Mouse (Mus musculus): ENCODE measurements at regions not wholly inside any gene's neighbourhood (a gene's known extent, or its start where the extent isn't known, plus 50 kb on each side); places are given as distances from the start of the nearest gene placed in this dataset.

GRCm38 (mm10) chr5:83533901-83534300 is 178.9 kb upstream of the Tecrl start:
- no peak for DNase-seq

- DNase-seq: no peak
These were observed 163.7 kb upstream of the Tecrl start for GRCm38 (mm10) chr5:83518661-83519060.

- DNase-seq: no peak
These were observed 129.1 kb upstream of the Tecrl start for GRCm38 (mm10) chr5:83484135-83484534.

GRCm38 (mm10) chr5:83440259-83440658 is 85.3 kb upstream of the Tecrl start:
- DNase-seq: peak; percentile 39

GRCm38 (mm10) chr5:83436510-83436909 is 81.5 kb upstream of the Tecrl start:
- DNase-seq: no peak

- DNase-seq: no peak
These were observed 66.7 kb upstream of the Tecrl start for GRCm38 (mm10) chr5:83421708-83422107.

GRCm38 (mm10) chr5:83410221-83410620 is 55.2 kb upstream of the Tecrl start:
- DNase-seq: no peak

- DNase-seq: no peak
These were observed 50.4 kb upstream of the Tecrl start for GRCm38 (mm10) chr5:83405266-83405954.
